Mouse (Mus musculus): Measurements from ENCODE around the gene C1qtnf5. TPM values are rescaled to one million over a fixed set of nuclear protein-coding genes. Genes with fewer than 3 reads are reported as not detected.
"Not testable (repeated sequence)": the region's sequence is repeated elsewhere in the genome, so short reads cannot be mapped to it uniquely, and the experiment has no call there.

The C1qtnf5 gene
- total RNA-seq, 2 experiments from 2014 or later = 22.9 to 25.7 TPM

DNA sequence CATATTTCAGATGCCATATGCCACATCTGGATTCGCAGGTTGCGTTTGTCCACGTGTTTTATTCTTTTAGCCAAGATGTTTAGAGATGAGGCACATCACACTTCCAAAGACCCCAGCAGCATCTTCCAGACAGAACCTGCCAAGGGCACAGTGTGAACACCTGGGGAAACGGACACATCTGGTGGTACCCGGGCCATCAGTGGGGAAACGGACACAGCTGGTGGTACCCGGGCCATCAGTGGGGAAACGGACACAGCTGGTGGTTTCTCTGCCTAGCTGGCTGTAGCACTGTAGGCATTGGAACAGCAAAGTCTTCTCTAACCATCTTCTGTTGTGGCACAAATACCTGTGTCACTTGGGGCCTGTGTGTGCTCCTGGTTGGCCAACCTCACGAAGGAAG lies 11.3 kb upstream of the C1qtnf5 start:
- no peak for DNase-seq
- intact Hi-C loops (cut with DNase I; ENCODE audit: low total_unique reads) = no loop called here

DNA sequence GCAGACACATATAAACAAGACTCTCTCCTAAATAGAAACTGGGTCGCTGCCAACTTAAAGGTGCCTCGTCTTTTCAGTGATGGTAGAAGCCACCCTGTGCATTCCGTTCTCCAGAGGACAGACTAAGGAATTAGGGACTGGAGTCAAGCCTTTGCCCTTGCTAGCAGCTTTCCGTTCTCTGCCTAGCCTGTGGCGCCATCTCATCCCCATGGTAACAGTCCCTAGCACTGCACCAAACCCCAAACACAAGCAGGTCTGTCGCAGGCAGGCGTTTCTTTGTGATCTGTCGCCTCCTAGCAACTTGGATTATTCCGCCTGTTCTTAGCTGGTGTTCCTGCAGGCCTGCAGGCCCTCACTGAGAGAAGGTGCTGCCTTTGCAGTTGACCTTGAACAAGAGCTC lies 10.5 kb upstream of the C1qtnf5 start:
- intact Hi-C loops (cut with DNase I; ENCODE audit: low total_unique reads) = no loop called here
- DNase-seq = no peak

DNA sequence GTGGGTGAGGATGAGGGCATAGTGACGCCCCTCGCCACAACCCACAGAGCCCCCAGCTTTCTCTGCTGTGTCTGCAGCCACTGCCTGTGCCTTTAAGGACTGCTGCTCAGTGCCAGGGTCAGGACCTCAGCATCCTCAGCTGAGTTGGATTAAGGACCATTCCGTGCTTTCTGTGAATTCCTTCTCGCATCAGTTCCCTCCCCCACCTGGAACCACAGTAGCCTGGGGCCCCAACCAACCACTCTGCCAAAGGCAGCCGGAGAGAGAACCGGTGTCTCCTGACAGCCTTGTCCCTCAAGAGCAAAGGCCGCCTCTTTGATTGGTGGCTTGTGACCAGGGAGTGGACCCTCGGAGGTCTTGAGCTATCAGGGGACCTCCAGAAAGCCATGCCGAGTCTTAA lies 5.6 kb upstream of the C1qtnf5 start, which contains the start of gene Mfrp:
Gene Mfrp, plus strand, starts transcription at position 240 of the 400 bp plus-strand sequence.
- intact Hi-C loops (cut with DNase I; ENCODE audit: low total_unique reads) = no loop called here

DNA sequence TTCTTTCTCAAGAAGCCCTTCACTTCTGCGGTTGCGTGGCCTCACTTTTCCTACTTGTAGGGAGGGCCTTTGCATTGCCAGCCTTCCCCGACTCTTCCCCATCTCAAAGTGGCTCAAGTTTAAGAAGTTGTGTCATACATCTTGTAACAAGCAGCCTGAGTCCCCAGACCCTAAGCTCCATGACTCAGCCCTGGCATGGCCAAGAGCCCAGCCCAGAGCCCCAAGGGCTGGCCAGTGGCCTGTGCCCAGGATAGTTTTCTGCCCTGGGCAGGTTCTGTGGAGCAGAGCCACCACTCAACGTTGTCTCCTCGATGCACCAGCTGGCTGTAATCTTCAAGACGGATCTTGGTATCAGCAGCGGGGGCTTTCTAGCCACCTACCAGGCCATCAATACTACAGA lies 2.2 kb upstream of the C1qtnf5 start:
- intact Hi-C loops (cut with DNase I; ENCODE audit: low total_unique reads) = no loop called here
- DNase-seq = peak; percentile 42

More for the DNA sequence above, 5.6 kb upstream of the C1qtnf5 start, which contains the start of gene Mfrp:
- DNase-seq = no peak

DNA sequence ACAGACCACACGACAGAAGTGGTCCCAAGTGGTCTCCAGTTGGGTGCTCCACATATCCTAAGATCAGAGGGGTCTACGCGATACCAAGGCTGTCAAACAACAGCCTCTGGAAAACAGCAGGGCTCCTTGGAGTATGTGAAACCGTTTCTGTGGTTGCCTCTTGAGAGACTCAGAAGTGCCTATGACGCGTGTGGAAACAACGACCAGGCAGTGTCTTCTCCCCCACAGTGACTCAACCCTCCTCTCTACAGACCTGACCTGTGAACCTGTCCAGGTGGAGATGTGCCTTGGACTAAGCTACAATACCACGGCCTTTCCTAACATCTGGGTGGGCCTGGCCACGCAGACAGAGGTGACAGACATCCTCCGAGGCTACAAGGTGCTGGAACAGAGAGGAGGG lies 1.3 kb upstream of the C1qtnf5 start:
- DNase-seq = no peak
- intact Hi-C loops (cut with DNase I; ENCODE audit: low total_unique reads) = no loop called here

DNA sequence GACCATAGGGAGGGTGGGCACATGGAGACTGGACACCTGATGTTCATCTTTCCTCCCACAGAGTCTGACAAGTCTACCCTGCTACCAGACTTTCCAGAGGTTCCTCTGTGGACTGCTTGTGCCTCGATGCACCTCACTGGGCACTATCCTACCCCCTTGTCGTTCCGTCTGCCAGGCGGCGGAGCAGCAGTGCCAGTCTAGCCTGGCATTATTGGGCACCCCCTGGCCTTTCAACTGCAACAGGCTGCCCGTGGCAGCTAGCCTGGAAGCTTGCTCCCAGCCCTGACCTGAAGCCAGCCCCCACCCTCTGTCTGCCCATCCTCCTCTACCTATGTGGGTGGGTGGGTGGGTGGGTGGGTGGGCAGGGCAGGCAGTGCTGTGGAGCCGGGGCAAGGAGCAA lies 863 bp upstream of the C1qtnf5 start:
- intact Hi-C loops (cut with DNase I; ENCODE audit: low total_unique reads) = no loop called here
- no peak for DNase-seq

DNA sequence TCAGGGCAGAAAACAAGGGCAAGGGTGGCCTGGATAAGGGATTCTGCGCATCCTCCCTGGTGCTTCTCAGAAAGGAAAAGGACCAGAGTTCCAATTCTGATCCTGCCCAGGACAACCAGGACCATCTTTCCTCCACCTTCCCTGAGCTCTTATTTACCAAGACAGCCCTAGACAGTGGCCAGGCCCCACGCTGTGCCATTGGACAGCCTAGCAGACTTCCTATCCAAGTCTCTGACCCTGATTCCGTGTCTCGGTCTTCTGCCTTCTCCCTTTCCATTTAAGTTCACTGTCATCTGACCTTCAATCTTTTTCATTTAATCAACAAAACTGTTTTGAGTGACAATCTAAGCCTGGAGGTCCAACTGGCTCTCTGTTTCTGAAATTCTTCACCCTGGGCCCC lies 449 bp upstream of the C1qtnf5 start:
- DNase-seq = no peak

DNA sequence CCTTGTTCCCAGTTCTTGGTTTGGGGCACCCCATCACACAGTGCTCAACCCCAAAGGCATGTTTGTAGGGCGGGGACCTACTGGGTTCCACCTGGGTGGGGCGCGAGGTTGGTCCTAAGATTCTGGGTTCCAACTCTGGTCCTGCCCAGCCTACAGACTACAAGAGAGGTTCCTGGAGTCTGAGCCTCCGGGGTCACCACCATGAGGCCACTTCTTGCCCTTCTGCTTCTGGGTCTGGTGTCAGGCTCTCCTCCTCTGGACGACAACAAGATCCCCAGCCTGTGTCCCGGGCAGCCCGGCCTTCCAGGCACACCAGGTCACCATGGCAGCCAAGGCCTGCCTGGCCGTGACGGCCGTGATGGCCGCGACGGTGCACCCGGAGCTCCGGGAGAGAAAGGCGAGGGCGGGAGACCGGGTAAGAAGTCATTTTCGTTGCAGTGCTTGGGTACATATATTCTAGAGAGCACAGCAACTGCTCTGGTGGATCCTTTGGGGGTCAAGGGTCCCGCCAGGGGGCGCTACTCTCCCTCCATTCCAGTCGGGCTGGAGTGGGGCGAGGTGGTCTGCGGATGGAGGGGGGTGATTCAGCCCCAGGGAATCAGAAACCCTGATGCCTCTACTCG lies 623 bp downstream of the C1qtnf5 start:
- intact Hi-C loops (cut with DNase I; ENCODE audit: low total_unique reads) = no loop called here
- peak; percentile 76 for DNase-seq

More for the DNA sequence above, 449 bp upstream of the C1qtnf5 start:
- intact Hi-C loops (cut with DNase I; ENCODE audit: low total_unique reads) = no loop called here

DNA sequence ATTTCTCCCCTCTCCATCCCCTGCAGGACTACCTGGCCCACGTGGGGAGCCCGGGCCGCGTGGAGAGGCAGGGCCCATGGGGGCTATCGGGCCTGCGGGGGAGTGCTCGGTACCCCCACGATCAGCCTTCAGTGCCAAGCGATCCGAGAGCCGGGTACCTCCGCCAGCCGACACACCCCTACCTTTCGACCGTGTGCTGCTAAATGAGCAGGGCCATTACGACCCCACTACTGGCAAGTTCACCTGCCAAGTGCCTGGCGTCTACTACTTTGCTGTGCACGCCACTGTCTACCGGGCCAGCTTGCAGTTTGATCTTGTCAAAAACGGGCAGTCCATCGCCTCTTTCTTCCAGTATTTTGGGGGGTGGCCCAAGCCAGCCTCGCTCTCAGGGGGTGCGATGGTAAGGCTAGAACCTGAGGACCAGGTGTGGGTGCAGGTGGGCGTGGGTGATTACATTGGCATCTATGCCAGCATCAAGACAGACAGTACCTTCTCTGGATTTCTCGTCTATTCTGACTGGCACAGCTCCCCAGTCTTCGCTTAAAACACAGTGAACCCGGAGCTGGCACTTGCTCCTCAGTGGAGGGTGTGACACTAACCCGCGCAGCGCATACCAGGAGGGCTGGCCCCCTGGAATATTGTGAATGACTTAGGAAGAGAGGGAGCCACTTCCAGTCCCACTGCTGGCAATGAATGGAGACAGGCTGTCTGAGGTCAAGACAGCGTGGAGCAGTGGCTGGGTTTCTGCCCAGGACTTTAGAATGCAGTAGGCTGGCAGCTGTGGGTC lies 1.4 kb downstream of the C1qtnf5 start:
- DNase-seq = no peak
- intact Hi-C loops (cut with DNase I; ENCODE audit: low total_unique reads) = no loop called here

DNA sequence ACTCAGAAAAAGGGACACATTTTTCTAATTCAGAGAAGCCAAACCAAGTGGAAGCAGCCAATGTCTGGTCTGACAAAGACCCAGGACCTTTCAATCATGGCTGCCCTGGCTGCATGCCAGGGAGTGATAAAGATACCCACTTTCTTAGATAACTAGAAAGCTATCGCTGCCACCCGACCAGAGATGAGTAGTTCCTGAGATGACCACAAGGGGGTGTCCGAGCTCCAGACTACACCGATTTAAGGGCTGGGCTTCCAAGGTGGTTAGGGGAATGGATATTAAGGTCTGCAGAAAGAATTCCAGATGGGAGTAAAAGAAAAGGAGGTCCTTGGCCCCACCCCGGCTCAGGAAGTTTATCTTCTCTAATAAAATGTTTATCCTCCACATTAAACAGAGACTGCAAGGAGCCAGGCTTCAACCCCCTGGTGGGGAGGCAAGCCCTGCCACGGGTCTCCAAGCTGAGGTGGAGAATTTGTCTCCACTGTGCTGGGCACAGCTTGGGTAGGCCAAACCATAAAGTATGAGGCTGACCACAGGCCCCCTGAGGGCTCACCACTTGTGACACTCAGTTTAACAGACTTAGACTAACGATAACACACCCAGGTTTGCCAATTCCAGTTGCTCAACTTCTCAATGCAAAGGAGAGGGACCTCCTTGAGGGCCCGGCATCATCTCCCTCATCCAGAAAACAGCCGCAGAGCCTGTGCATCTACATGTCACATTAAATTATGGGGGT lies 2.5 kb downstream of the C1qtnf5 start:
- intact Hi-C loops (cut with DNase I; ENCODE audit: low total_unique reads) = no loop called here
- peak; percentile 60 for DNase-seq

DNA sequence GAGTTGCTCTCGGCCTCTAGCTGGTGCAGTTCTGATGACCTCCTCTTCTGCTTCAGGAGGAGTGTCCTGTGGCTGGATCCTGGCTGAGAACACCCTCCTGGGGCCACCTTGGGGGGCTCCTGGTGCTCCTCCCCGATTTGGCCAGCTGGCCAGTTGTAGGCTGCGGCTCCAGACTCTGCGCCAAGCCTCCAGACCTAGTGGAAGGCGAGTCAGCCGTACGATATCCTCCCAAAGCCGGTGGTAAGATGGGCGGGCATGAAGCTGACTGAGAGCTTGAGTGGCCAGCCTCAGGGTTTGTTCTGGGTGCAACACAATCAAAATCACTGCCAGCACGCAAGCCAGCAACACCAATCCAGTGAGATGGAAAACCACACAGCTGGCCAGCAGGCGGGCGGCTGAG lies 4.9 kb downstream of the C1qtnf5 start:
- intact Hi-C loops (cut with DNase I; ENCODE audit: low total_unique reads); DNase-seq: not testable (repeated sequence)

DNA sequence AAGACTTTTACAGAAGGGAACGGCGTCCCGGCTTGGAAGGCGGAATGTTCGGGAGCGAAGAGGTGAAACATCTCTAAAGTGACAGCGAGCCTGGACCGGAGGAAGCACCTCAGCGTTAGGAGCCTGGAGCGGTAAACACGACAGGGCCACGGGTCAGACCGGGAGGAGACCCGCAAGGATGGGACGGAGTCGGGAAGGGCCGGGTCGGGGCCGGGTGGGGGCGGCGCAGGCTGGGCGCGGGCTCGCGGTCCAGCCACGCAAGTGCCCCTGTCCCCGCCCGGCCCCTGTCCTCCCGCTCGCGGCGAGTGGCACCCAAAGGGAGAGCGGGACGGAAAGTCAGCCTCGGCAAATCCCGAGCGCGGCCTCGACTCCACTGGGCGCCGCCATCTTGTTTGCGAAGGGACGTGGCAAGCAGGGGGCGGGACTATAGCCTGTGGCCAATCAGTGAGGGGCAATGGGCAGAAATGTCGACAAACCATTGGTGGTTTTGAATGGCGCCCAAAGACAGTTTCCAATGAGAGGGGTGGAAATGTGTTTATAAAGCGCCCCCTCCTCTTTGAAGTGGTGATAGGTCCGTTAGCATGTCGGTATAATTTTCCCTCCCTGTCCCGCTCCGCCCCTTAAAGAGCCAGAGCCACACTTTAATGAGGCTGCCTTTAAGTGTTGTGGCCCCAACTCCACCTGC lies 6.2 kb downstream of the C1qtnf5 start, which contains the start of the genes Gm49380 and Rnf26:
Gene Gm49380, minus strand, starts transcription at position 396 of the 685 bp plus-strand sequence.
Gene Rnf26, minus strand, starts transcription at position 413 of the 685 bp plus-strand sequence.
- DNase-seq = peak; percentile 96
- intact Hi-C loops (cut with DNase I; ENCODE audit: low total_unique reads) = no loop called here

DNA sequence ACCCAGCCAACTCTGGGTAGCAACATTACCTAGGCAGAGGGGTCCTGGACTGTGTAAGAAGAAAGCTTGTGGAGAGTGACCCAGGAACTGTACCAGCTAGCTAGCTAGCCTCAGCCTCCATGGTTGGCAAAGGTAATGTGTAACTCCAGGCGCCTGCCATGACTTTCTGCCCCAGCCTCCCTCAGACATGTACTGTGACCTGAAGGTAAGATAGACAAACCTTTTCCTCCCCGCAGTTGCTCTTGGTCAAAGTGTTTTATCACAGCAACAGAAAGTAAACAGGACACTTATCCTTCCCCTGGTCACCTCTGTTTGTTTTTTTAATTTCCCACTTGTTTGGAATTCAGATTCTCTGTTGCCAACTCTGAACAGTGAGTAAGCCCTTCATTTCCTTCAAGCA lies 7.4 kb downstream of the C1qtnf5 start:
- no peak for DNase-seq

DNA sequence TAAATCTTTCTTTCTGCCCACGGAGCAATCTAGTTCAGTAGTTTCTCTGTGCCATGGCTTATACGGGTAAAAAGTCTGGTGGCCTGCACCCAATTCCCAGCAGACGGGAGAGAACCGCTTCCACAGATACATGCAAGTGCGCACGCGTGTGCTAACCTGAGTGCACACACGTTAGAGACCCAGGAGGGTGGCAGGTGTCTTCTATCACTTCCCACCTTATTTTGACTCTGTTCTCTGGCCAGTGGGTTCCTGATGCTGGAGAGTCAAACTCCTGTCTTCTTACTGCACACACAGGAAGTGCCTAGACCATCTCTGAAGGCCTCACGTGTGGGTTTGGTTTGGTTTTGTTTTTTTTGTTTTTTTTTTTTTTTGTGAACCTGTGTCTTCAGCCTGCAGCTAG lies 8.6 kb downstream of the C1qtnf5 start:
- intact Hi-C loops (cut with DNase I; ENCODE audit: low total_unique reads) = no loop called here
- no peak for DNase-seq

More for the DNA sequence above, 7.4 kb downstream of the C1qtnf5 start:
- intact Hi-C loops (cut with DNase I; ENCODE audit: low total_unique reads) = no loop called here

DNA sequence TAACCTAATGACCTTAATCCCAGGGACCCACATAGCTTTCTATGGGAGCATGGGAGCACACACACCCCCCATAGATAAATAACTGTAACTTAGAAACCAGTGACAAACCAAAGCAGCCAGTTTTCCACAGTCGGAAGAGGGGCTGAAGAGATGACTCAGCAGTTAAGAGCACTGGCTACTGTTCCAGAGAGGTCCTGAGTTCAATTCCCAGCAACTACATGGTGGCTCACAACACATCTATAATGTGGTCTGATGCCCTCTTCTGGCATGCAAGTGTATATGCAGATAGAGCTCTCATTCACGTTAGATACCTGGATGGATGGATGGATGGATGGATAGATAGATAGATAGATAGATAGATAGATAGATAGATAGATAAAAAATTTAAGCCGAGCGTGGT lies 9.1 kb downstream of the C1qtnf5 start:
- intact Hi-C loops (cut with DNase I; ENCODE audit: low total_unique reads) = no loop called here
- DNase-seq = no peak

DNA sequence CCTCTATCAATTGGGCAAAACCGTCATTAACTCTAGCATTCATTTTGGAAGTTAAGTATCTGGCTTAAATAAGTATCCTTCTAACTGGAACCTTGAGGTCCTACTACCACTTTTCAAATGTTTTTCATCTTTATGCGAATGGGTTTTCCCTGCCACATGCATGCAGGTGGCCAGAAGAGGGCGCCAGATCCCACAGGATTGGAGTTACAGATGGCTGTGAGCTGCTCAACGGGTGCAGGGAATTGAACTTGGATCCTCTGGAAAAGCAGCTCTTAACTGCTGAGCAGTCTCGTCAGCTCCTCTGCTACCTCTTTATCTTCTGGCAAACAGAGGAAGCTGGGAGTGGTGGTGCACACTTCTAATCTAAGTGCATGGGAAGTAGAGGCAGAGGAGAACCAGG lies 12.0 kb downstream of the C1qtnf5 start:
- intact Hi-C loops (cut with DNase I; ENCODE audit: low total_unique reads) = no loop called here
- no peak for DNase-seq

DNA sequence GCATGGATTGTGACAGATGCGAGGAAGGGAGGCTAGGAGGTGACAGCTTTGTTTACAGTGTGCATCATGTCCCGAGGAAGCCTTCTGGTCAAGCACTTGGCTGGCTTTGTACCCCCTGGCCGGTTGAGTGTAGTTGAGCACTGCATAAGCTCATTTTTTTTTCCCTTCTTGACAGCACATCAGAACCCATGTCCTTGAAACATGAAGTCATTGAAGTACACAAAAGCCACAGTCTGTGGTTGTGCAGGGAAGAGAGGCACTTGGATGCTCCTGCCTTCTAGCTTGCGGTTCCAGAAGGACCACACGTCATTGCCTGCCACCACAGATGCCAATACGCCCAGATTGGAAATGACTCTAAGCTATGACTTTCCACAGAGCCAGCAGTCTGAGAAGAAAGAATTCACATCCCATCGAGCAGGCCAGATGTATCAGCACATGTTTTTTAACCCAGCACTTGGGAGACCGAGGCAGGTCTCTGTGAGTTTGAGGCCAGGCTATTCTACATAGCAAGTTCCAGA lies 13.0 kb downstream of the C1qtnf5 start:
- intact Hi-C loops (cut with DNase I; ENCODE audit: low total_unique reads) = no loop called here
- no peak for DNase-seq

DNA sequence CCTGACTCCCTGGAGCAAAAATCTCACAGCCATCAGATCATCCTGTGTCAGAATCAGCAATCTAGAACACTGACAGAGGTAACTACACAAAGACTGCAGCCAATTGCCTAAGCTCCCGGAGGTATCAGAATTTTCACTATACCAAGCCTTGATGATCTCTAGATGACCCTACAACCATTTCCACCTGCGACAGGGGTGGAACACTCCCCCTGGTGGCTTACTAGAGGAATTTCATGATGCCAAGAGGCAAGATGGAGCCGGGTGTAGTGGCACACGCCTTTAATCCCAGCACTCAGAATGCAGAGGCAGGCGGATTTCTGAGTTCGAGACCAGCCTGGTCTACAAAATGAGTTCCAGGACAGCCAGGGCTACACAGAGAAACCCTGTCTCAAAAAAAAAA lies 17.3 kb downstream of the C1qtnf5 start:
- DNase-seq = no peak
- intact Hi-C loops (cut with DNase I; ENCODE audit: low total_unique reads) = no loop called here

DNA sequence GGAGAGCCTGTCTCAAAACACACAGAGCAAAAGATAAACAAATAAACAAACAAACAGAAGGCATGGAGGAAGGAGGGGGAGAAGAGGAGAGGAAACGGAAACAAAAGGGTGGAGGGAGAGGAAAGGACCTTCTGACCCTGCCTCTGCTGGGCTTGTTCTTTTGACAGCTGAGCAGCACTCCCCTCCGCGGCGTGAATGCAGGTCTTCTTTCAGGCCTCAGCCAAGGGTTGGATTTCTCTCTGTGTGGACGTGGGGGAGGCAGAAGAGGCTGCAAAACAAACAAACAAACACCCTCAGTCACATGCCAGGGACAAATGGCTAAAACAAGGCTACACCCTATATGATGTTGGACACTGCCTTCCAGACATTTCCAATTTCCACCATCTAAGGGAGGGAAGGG lies 18.0 kb downstream of the C1qtnf5 start:
- DNase-seq = no peak
- intact Hi-C loops (cut with DNase I; ENCODE audit: low total_unique reads) = no loop called here
